ENCODE assay signal across 8 mouse cellular contexts in the genomic region with DNA sequence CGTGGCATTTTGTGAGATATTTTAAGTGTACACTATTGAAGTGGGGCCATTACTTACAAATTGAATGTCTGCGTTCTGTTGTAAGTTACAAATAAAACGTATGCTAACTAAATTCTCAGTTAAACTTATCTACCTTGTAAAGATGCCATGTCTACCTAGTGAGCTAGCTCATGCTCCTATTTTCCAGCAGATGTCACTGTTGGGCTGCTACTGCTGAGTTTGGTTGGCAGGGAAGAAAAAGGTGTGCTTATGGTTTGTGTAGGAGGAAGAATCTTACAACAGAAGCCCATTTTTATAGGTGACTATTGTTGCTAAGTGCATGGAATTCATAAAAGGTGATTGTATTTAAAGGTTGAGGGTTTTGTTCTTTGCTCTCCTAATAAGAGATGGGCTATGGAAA. TPM values are rescaled to one million over a fixed set of nuclear protein-coding genes. Genes with fewer than 3 reads are reported as not detected.
A peak's percentile ranks its signal among the peaks of the same experiment; 100 is the strongest.
DNase-seq lines count a peak whose midpoint lies in the region; ATAC-seq lines count a peak whose summit lies in the region.

No protein-coding gene starts in this region.

- DNase-seq in B cell, adult 2 months: peak; percentile 27 to 35
- DNase-seq in MEL-GATA-1-ER (ENCODE audit: extremely low read depth, low read depth): peak; percentile 25
- peak; percentile 15 for DNase-seq in embryo, embryonic 9.5 days (ENCODE audit: extremely low spot score)
- no peak for DNase-seq in forebrain, embryonic 11.5 days (ENCODE audit: low spot score)
- DNase-seq in urinary bladder, postnatal 10 days (ENCODE audit: low spot score): no peak

- H3K4me3 ChIP-seq in hindbrain, embryonic 13.5 days: no peak overlapping the region
- no peak overlapping the region for H3K4me3 ChIP-seq in hindbrain, embryonic 12.5 days
- H3K4me3 ChIP-seq in forebrain, embryonic 11.5 days (ENCODE audit: low read depth, low read length): no peak overlapping the region

- WGBS in hindbrain, embryonic 13.5 days: 69% methylated on average over 3 of the region's 3 CpGs
- 75% methylated on average over 3 of the region's 3 CpGs for WGBS in hindbrain, embryonic 12.5 days
- WGBS in forebrain, embryonic 11.5 days: 67% methylated on average over 3 of the region's 3 CpGs

- H3K9ac ChIP-seq in hindbrain, embryonic 13.5 days: no peak overlapping the region
- no peak overlapping the region for H3K9ac ChIP-seq in hindbrain, embryonic 12.5 days
- H3K9ac ChIP-seq in forebrain, embryonic 11.5 days (ENCODE audit: low read length): no peak overlapping the region

- peaks cover 8% of the 10 kb centered on the region; the same call in 1 of the 2 replicates for H3K36me3 ChIP-seq in hindbrain, embryonic 13.5 days
- H3K36me3 ChIP-seq in hindbrain, embryonic 12.5 days: 0 out of 2 replicates have a peak, but pooled peaks cover 4% of the 10 kb centered on the region
- no peaks in the 10 kb centered on the region; the same call in 1 of the 2 replicates for H3K36me3 ChIP-seq in forebrain, embryonic 11.5 days (ENCODE audit: control insufficient read depth, insufficient read depth, low read length)

- no peak for ATAC-seq in hindbrain, embryonic 13.5 days (ENCODE audit: low FRiP score)
- no peak for ATAC-seq in hindbrain, embryonic 12.5 days (ENCODE audit: low FRiP score)
- ATAC-seq in megakaryocyte-erythroid progenitor cell, adult 5-6 weeks (replicated peaks; ENCODE audit: low FRiP score, low TSS enrichment, poor library complexity, severe bottlenecking): peak; percentile 67; the same call in 1 of the 2 replicates
- no peak for ATAC-seq in forebrain, embryonic 11.5 days (replicated peaks; ENCODE audit: low FRiP score)

- peak overlapping the region; percentile 19; the same call in 1 of the 2 replicates for H3K27ac ChIP-seq in hindbrain, embryonic 13.5 days
- no peak overlapping the region for H3K27ac ChIP-seq in hindbrain, embryonic 12.5 days
- H3K27ac ChIP-seq in forebrain, embryonic 11.5 days (ENCODE audit: low read depth, low read length): no peak overlapping the region

- H3K9me3 ChIP-seq in hindbrain, embryonic 13.5 days: no peaks in the 10 kb centered on the region
- H3K9me3 ChIP-seq in hindbrain, embryonic 12.5 days (replicated peaks): no peaks in the 10 kb centered on the region
- no peaks in the 10 kb centered on the region for H3K9me3 ChIP-seq in forebrain, embryonic 11.5 days (ENCODE audit: control insufficient read depth, low read length)

- no peaks in the 10 kb centered on the region for H3K27me3 ChIP-seq in hindbrain, embryonic 13.5 days
- no peaks in the 10 kb centered on the region for H3K27me3 ChIP-seq in hindbrain, embryonic 12.5 days
- no peaks in the 10 kb centered on the region for H3K27me3 ChIP-seq in forebrain, embryonic 11.5 days (ENCODE audit: control insufficient read depth, insufficient read depth, low read length)

- H3K4me1 ChIP-seq in hindbrain, embryonic 13.5 days (replicated peaks): peaks cover 5% of the 10 kb centered on the region; the same call in 1 of the 2 replicates
- H3K4me1 ChIP-seq in hindbrain, embryonic 12.5 days: 0 out of 2 replicates have a peak, but pooled peaks cover 2% of the 10 kb centered on the region
- no peaks in the 10 kb centered on the region for H3K4me1 ChIP-seq in forebrain, embryonic 11.5 days (replicated peaks; ENCODE audit: control insufficient read depth, insufficient read depth, low read length)

- H3K4me2 ChIP-seq in hindbrain, embryonic 13.5 days: no peak overlapping the region
- H3K4me2 ChIP-seq in hindbrain, embryonic 12.5 days (replicated peaks): no peak overlapping the region
- H3K4me2 ChIP-seq in forebrain, embryonic 11.5 days (ENCODE audit: low read depth, low read length, severe bottlenecking): no peak overlapping the region

RNA-seq across cellular contexts. Expression of gene Ambra1, which starts 49.2 kb away (rescaled TPM):
- 21.8 and 24.4 TPM in 2 replicates for polyA plus RNA-seq in hindbrain, embryonic 13.5 days (2015; fragmentation: Nextera tagmentation; extraction: Ambion mirVana)
- polyA plus RNA-seq in hindbrain, embryonic 12.5 days (2016; fragmentation: Nextera tagmentation; extraction: Ambion mirVana): 24.8 and 25.0 TPM in 2 replicates
- total RNA-seq in megakaryocyte-erythroid progenitor cell, adult 5-6 weeks (2014; fragmentation: Nextera tagmentation): 28.0 and 40.5 TPM in 2 replicates
- total RNA-seq in megakaryocyte-erythroid progenitor cell, adult 5-6 weeks (2017): 33.1 and 35.6 TPM in 2 replicates
- polyA plus RNA-seq in forebrain, embryonic 11.5 days (2014; fragmentation: Nextera tagmentation; extraction: Ambion mirVana): 19.9 and 20.1 TPM in 2 replicates

Comparison
In these comparisons a context has a peak if more than half of its experiments do, and no peak if none do; other contexts are left out.
1. DNase-seq: peak in B cell, adult 2 months (2 of 2), MEL-GATA-1-ER (single experiment) and embryo, embryonic 9.5 days (single experiment); none in forebrain, embryonic 11.5 days (single experiment) and urinary bladder, postnatal 10 days (single experiment).